Mouse (Mus musculus) erythroblast, adult 5-6 weeks (primary cell): Measurements from ENCODE around the gene Ampd1. TPM values are rescaled to one million over a fixed set of nuclear protein-coding genes. Genes with fewer than 3 reads are reported as not detected.
A peak's percentile ranks its signal among the peaks of the same experiment; 100 is the strongest.

Experiments used
- ATAC-seq: replicated peaks from 2 replicates; pipeline ENCODE4 v1.8.0; 2016; ENCODE audit warnings: moderate number of reproducible peaks, mild to moderate bottlenecking, moderate TSS enrichment, inconsistent platforms; ENCODE audit not compliant: poor library complexity, low FRiP score, severe bottlenecking
- total RNA-seq, 2 experiments: library from RNA; stranded (forward) in 1 of 2; stranded (reverse) in 1 of 2; fragments of 150-400 nt in 1 of 2; fragments of 200-764, 138-1000 nt in 1 of 2; gene quantifications; 2 replicates each; pipeline versions ENCODE4 v1.2.3 to v1.2.4; 2015 to 2017; ENCODE audit warnings: low replicate concordance in 2 of 2

The Ampd1 gene
- total RNA-seq, 2 experiments from 2014 or later: 0.26 TPM; not detected in 1

DNA sequence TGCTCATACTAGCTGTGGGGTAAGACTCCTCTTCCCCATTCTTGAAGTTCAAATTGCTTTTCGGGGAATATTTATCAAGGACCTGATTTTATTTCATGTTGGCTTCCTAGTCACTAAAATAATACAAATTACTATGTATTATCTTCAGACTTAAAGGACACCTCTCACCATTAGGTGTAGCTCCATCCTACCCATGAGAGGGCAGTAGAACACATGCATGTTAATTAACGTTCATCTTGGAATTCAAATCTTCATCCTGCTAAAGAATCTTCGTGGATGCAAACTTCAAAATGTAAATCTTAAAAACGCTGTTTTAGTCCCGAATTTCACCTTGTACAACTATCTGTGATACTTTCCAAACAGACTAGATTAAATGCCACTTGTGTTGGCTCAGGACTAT lies 27.4 kb downstream of the Ampd1 start:
- no peak for ATAC-seq

DNA sequence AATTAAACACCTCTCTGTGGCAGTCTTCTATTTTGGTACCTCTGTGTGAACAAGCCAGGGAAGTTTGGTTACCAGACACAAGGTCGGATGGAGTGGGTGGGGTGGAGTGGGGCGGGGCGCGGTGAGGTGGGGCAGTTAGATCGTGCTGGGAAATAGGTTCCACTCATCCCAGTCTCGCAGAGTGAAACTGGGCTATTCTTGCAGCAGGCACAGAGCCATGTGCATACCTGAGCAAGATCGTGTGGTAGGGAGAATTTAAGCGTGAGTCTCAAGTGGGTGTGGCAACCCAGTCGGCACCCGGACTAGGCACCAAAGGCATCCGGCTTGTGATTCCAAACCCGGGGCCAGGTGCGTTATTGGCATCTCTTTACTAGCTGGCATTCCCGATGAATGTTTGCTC lies 28.1 kb downstream of the Ampd1 start:
- peak; percentile 59 for ATAC-seq

- ATAC-seq: peak; percentile 93
These were observed 28.9 kb downstream of the Ampd1 start, which contains the start of gene Dennd2c for GRCm38 (mm10) chr3:103102454-103103390. Dennd2c (plus strand) TSS chr3:103102604.

DNA sequence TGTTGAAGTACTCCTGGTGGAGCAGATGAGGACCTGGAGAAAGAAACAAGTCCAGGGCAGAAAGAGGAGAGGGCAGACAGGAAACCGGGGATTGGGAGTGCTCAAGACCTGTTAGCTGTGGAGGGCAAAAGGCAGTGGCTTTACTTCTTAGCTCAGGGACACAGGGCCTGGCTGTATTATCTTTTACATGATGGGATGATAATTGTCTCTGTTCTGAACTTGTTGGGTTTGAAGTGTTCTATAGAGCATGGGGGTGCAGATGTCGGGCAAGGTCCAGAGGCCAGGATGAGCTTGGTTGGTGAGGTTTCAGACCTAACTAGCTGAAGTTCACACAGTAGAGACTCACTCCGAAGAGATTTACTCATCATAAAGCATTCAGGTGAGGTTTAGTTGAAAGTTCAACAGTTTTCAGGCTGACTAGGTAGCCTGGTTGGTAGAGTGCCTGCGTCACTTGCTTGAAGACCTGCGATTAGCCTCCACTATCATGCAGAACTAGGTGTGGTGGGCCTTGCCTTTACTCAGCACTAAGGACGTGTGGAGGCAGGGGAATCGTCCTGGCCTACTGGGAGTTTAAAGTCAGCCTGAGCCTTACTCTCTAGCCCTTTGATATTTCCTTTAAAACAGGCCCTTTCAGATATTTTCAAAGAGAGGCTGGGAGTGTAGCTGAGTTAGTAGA lies 33.9 kb downstream of the Ampd1 start:
- 0 out of 2 replicates have a peak, but pooled peaks have one; percentile 42 for ATAC-seq

DNA sequence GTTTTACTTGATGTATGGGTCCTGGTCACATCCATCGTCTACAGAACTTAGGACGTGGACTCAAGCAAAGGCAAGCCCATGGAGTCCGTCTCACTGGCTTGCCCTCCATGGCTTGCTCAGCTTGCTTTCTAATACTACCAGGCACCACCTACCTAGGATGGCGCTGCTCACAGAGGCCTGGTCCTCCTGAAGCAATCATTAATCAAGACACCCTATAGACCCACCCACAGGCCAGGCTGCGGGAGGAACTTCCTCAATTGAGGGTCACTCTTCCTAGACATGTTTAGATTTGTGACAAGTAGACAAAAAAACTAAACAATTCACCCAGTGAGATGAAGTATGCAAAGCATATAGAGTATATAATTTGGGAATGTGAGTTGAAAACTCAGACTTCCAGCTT lies 38.4 kb downstream of the Ampd1 start:
- ATAC-seq: no peak

DNA sequence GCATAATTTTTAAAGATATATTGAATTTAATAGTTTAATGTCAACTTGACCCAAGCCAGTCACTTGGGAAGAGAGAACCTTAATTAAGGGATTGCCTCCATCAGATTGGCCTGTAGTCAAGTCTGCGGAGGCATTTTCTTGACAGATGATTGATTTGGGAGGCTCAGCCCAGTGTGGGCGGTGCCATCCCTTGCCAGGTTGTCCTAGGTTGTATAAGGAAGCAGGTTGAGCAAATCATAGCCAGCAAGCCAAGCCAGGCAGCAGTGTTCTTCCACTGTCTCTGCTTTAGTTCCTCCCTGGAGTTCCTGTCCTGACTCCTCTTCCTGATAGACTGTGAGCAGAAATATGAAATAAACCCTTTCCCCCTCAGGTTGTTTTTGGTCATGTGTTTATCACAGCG lies 49.8 kb downstream of the Ampd1 start:
- no peak for ATAC-seq

DNA sequence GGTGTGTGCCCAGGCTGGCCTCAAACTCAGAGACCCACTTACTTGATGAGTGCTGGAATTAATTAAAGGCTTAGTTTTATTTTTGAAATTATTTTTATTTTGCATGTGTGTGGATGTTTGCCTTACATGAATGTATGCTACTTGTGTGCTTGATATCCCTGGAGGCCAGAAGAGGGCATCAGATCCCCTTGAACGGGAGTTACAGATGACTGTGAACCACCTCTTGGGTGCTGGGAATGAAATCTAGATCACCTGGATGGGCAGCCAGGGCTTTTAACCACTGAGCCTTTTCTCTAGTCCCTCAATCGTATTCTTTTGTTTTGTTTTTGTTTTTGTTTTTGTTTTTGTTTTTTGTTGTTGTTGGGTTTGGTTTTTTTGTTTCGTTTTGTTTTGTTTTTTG lies 52.3 kb downstream of the Ampd1 start:
- ATAC-seq: no peak

GRCm38 (mm10) chr3:103127177-103127576 lies 53.4 kb downstream of the Ampd1 start:
- ATAC-seq: no peak

- ATAC-seq: no peak
These were observed 53.9 kb downstream of the Ampd1 start for GRCm38 (mm10) chr3:103127721-103128120.

- no peak for ATAC-seq
These were observed 54.4 kb downstream of the Ampd1 start for GRCm38 (mm10) chr3:103128251-103128650.

DNA sequence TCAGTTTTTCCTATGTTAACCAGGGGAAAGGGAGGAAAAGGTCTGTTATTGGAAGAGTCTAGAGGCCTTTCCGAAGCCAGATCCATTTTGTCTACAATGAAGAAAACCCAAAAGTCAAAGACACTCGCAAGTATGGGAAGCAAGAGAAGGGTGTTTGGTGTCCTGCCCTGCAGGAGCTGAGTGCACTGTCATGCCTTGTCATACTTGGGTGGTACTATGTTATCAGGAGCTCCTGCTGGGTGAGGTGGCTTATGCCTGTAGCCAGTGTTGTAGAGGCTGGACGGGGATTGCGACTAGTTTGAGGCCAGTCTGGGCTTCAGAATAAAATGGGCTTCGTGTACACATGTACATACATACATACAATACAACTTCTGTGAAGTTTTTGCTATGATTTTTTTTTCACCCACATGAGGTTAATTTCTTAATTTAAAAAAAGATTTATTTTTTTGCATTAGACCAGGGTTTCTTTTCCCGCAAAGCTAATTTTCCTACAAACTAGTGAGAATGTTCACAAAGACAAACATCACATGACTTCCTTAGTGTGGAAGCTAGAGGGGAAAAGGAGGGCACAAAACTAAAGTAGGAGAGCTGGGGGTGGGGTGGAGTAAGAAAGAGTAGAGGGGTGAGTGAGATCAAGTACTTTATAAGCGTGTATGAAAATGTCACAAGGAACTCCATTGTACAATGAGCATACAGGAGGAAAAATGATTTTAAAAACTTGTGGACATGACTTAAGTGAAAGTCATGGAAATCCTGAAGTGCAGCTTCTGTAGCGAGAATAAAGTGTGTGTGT lies 55.7 kb downstream of the Ampd1 start:
- peak; percentile 87 for ATAC-seq

DNA sequence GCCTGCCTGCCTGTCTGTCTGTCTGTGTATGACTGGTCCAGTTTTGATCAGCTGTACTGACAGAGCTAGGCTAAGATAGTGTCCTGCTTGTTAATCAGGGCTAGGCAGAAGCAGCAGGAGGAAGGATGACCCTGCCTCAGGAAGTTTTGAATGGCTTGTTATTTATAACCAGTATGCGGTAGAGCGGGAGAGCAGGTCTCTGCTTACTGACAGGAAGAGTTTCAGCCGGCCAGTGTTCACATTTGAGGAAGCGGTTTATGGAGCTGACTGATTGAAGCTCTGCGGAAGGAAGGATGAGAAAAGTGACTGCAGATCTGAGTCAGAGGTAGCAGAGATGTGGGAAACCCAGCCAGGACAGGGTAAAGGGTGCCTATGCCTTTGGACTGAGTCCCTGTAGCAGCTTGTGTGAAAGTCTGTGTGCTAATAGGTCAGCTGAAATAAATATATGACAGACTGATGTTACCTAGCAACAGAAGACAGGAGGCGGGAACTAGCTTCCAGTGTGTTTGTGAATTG lies 56.5 kb downstream of the Ampd1 start:
- ATAC-seq: peak; percentile 80

GRCm38 (mm10) chr3:103133098-103133497 lies 59.3 kb downstream of the Ampd1 start:
- ATAC-seq: no peak

- ATAC-seq: no peak
These were observed 62.7 kb downstream of the Ampd1 start for GRCm38 (mm10) chr3:103136414-103137077.

GRCm38 (mm10) chr3:103139047-103139446 lies 65.2 kb downstream of the Ampd1 start:
- no peak for ATAC-seq

- ATAC-seq: peak; percentile 63
These were observed 66.5 kb downstream of the Ampd1 start for GRCm38 (mm10) chr3:103140095-103140838.

GRCm38 (mm10) chr3:103141287-103141686 lies 67.5 kb downstream of the Ampd1 start:
- ATAC-seq: peak; percentile 94

- ATAC-seq: no peak
These were observed 68.6 kb downstream of the Ampd1 start for GRCm38 (mm10) chr3:103142366-103142765.

DNA sequence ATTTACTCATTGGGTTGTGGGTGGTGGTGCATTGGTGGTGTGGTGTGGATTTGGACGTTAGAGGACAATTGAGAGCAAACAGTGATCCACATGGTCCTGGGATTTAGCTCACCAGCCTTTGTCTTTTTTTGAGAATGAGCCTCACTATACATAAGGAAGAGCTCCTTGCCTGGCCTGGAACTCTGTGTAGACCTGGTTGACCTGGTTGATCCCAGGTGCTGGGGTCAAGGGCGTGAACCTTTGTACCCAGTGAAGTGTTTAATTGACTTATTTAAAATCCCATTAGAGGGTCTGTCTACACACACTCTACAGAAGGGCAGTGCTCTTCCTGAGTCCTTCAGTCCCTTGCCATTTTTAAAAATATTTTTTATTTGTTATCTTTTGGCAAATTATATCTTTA lies 71.5 kb downstream of the Ampd1 start:
- ATAC-seq: no peak
